Mouse (Mus musculus): Measurements from ENCODE around the gene Glg1. TPM values are rescaled to one million over a fixed set of nuclear protein-coding genes. Genes with fewer than 3 reads are reported as not detected.

Gene Glg1
- total and polyA plus RNA-seq, 3 experiments: 15.9 to 37.2 (median 34.3) TPM

GRCm38 (mm10) chr8:111285603-111286002 lies 26.6 kb upstream of the Glg1 start:
- Histone ChIP-seq H3K79me2 (ENCODE audit: control insufficient read depth, insufficient read depth, low read length, poor library complexity) (peaks cover 3% of the 10 kb centered on the region; the same call in 1 of the 2 replicates), H3K9me3 (replicated peaks; ENCODE audit: insufficient read depth, low read length) (no peaks in the 10 kb centered on the region), H3K27me3 (ENCODE audit: control insufficient read depth in 1 of 2, insufficient read depth in 2 of 2, low read length in 2 of 2) (no peaks in the 10 kb centered on the region), H3K27ac (ENCODE audit: control insufficient read depth, low read depth, low read length) (no peak overlapping the region), H3K4me3 (ENCODE audit: control insufficient read depth in 1 of 2, insufficient read depth in 1 of 2, low read depth in 2 of 2, low read length in 2 of 2) (no peak overlapping the region), H3K9ac (ENCODE audit: control insufficient read depth, low read depth, low read length, poor library complexity, severe bottlenecking) (no peak overlapping the region), H3K36me3 (ENCODE audit: control insufficient read depth in 1 of 2, insufficient read depth in 2 of 2, low read length in 2 of 2) (peaks cover 0 to 53% of the 10 kb centered on the region in 2 experiments; a peak in 2 of 4 replicates), H3K4me1 (ENCODE audit: control insufficient read depth in 1 of 2, insufficient read depth in 2 of 2, low read length in 2 of 2) (no peaks in the 10 kb centered on the region)
- no peak for TF ChIP-seq ELF1 (IDR thresholded peaks at IDR 0.05; ENCODE audit: low read depth, low read length)
- no peak for TF ChIP-seq HCFC1 (IDR thresholded peaks at IDR 0.05; ENCODE audit: low read depth, low read length)
- TF ChIP-seq CHD1 (IDR thresholded peaks at IDR 0.05; ENCODE audit: low read depth, low read length): no peak
- no peak for TF ChIP-seq SIN3A (IDR thresholded peaks at IDR 0.05; ENCODE audit: low read length)
- no peak for TF ChIP-seq ETS1 (IDR thresholded peaks at IDR 0.05; ENCODE audit: low read depth, low read length)
- TF ChIP-seq BHLHE40 (IDR thresholded peaks at IDR 0.05; ENCODE audit: borderline replicate concordance, low read depth, low read length): no peak
- no peak for TF ChIP-seq USF2 (IDR thresholded peaks at IDR 0.05; ENCODE audit: borderline replicate concordance in 1 of 2, insufficient read depth in 1 of 2, low read depth in 1 of 2, low read length in 2 of 2)
- no peak for TF ChIP-seq EP300 (IDR thresholded peaks at IDR 0.05; ENCODE audit: low read depth in 1 of 2, low read length in 2 of 2)
- TF ChIP-seq SMC3 (IDR thresholded peaks at IDR 0.05; ENCODE audit: low read depth, low read length): no peak
- no peak for TF ChIP-seq MYB (IDR thresholded peaks at IDR 0.05; ENCODE audit: low read depth, low read length)
- no peak for TF ChIP-seq UBTF (IDR thresholded peaks at IDR 0.05; ENCODE audit: borderline replicate concordance, insufficient read depth, low read depth, low read length)
- TF ChIP-seq CTCF (IDR thresholded peaks at IDR 0.05 in 2 of 3, conservative IDR thresholded peaks at IDR 0.05 in 1 of 3; ENCODE audit: control insufficient read depth in 1 of 3, insufficient read depth in 1 of 3, low read depth in 2 of 3, low read length in 3 of 3, poor library complexity in 1 of 3, severe bottlenecking in 1 of 3): no peak
- no peak for TF ChIP-seq GATA1 (IDR thresholded peaks at IDR 0.05; ENCODE audit: low read depth, low read length)
- no peak for TF ChIP-seq MEF2A (IDR thresholded peaks at IDR 0.05; ENCODE audit: extremely low read depth, insufficient replicate concordance, low read depth, low read length, poor library complexity, severe bottlenecking)
- DNase-seq (ENCODE audit: low read depth, low spot score): no peak

- H3K4me1 ChIP-seq (ENCODE audit: control insufficient read depth in 1 of 2, insufficient read depth in 2 of 2, low read length in 2 of 2): no peaks in the 10 kb centered on the region
- no peak overlapping the region for H3K9ac ChIP-seq (ENCODE audit: control insufficient read depth, low read depth, low read length, poor library complexity, severe bottlenecking)
- peaks cover 0 to 54% of the 10 kb centered on the region in 2 experiments; a peak in 2 of 4 replicates for H3K36me3 ChIP-seq (ENCODE audit: control insufficient read depth in 1 of 2, insufficient read depth in 2 of 2, low read length in 2 of 2)
- no peak overlapping the region for H3K4me3 ChIP-seq (ENCODE audit: control insufficient read depth in 1 of 2, insufficient read depth in 1 of 2, low read depth in 2 of 2, low read length in 2 of 2)
- TF ChIP-seq CHD2 (IDR thresholded peaks at IDR 0.05; ENCODE audit: low read length) (no peak), RCOR1 (IDR thresholded peaks at IDR 0.05; ENCODE audit: low read depth, low read length) (no peak), MEF2A (IDR thresholded peaks at IDR 0.05; ENCODE audit: extremely low read depth, insufficient replicate concordance, low read depth, low read length, poor library complexity, severe bottlenecking) (no peak), TAL1 (IDR thresholded peaks at IDR 0.05; ENCODE audit: low read length) (no peak), MYB (IDR thresholded peaks at IDR 0.05; ENCODE audit: low read depth, low read length) (no peak), NRF1 (IDR thresholded peaks at IDR 0.05; ENCODE audit: insufficient read depth, low read depth, low read length, poor library complexity, severe bottlenecking) (no peak), MAFK (IDR thresholded peaks at IDR 0.05; ENCODE audit: borderline replicate concordance, low read depth, low read length) (no peak), POLR2AphosphoS5 (IDR thresholded peaks at IDR 0.05; ENCODE audit: borderline replicate concordance, low read depth, low read length) (no peak), CHD1 (IDR thresholded peaks at IDR 0.05; ENCODE audit: low read depth, low read length) (no peak), POLR2A (IDR thresholded peaks at IDR 0.05; ENCODE audit: control insufficient read depth in 1 of 2, insufficient read depth in 1 of 2, low read depth in 1 of 2, low read length in 2 of 2, poor library complexity in 1 of 2) (no peak), UBTF (IDR thresholded peaks at IDR 0.05; ENCODE audit: borderline replicate concordance, insufficient read depth, low read depth, low read length) (no peak), GATA1 (IDR thresholded peaks at IDR 0.05; ENCODE audit: low read depth, low read length) (no peak), NELFE (IDR thresholded peaks at IDR 0.05; ENCODE audit: low read depth, low read length) (no peak), CTCF (IDR thresholded peaks at IDR 0.05 in 2 of 3, conservative IDR thresholded peaks at IDR 0.05 in 1 of 3; ENCODE audit: control insufficient read depth in 1 of 3, insufficient read depth in 1 of 3, low read depth in 2 of 3, low read length in 3 of 3, poor library complexity in 1 of 3, severe bottlenecking in 1 of 3) (no peak), ZC3H11A (IDR thresholded peaks at IDR 0.05; ENCODE audit: low read depth, low read length) (no peak)
- H3K9me3 ChIP-seq (replicated peaks; ENCODE audit: insufficient read depth, low read length): no peaks in the 10 kb centered on the region
- no peak overlapping the region for H3K27ac ChIP-seq (ENCODE audit: control insufficient read depth, low read depth, low read length)
- no peak for DNase-seq (ENCODE audit: low read depth, low spot score)
- no peaks in the 10 kb centered on the region for H3K27me3 ChIP-seq (ENCODE audit: control insufficient read depth in 1 of 2, insufficient read depth in 2 of 2, low read length in 2 of 2)
- no peaks in the 10 kb centered on the region for H3K79me2 ChIP-seq (ENCODE audit: control insufficient read depth, insufficient read depth, low read length, poor library complexity)
Observed at GRCm38 (mm10) chr8:111282093-111282492, 23.1 kb upstream of the Glg1 start.
